10 mouse cellular contexts compared by ENCODE assay signal in genomic region chr17:15372931-15373652, GRCm38 (mm10). TPM values are rescaled to one million over a fixed set of nuclear protein-coding genes. Genes with fewer than 3 reads are reported as not detected.
DNase-seq lines count a peak whose midpoint lies in the region; ATAC-seq and TF ChIP-seq lines count a peak whose summit lies in the region.
"Had no signal": no experiment of that assay in that cellular context is flagged by ENCODE, and none has a peak within 500 bp of the region (broad histone marks: within the 10 kb centered on the region; RNA-seq: fewer than 3 reads in every experiment).

No protein-coding gene starts in this region.

- no peak overlapping the region; the same call in 1 of the 2 replicates for H3K4me2 ChIP-seq in liver, embryonic 11.5 days
- peak overlapping the region; percentile 100 for H3K4me2 ChIP-seq in heart, embryonic 16.5 days (ENCODE audit: low read depth, low read length)
- peak overlapping the region; percentile 11; the same call in 1 of the 2 replicates for H3K4me2 ChIP-seq in limb, embryonic 15.5 days

- no peaks in the 10 kb centered on the region; the same call in 1 of the 2 replicates for H3K4me1 ChIP-seq in liver, embryonic 11.5 days (replicated peaks; ENCODE audit: control insufficient read depth, insufficient read depth, low read length)
- peaks cover 25% of the 10 kb centered on the region for H3K4me1 ChIP-seq in heart, embryonic 16.5 days (ENCODE audit: control insufficient read depth, insufficient read depth, low read length)
- peaks cover 32% of the 10 kb centered on the region for H3K4me1 ChIP-seq in limb, embryonic 15.5 days
- peaks cover 17% of the 10 kb centered on the region for H3K4me1 ChIP-seq in small intestine, adult 2 months (ENCODE audit: control insufficient read depth, insufficient read depth, insufficient read length, low read length)

- no peak overlapping the region for H3K9ac ChIP-seq in liver, embryonic 11.5 days (ENCODE audit: low read depth, low read length)
- no peak overlapping the region for H3K9ac ChIP-seq in heart, embryonic 16.5 days (ENCODE audit: low read length)
- H3K9ac ChIP-seq in limb, embryonic 15.5 days, result no peak overlapping the region

- H3K27ac ChIP-seq in liver, embryonic 11.5 days (ENCODE audit: low read depth, low read length), result no peak overlapping the region
- H3K27ac ChIP-seq in heart, embryonic 16.5 days (ENCODE audit: low read length), result peak overlapping the region; percentile 3
- no peak overlapping the region for H3K27ac ChIP-seq in limb, embryonic 15.5 days
- peak overlapping the region; percentile 86 for H3K27ac ChIP-seq in small intestine, adult 2 months (ENCODE audit: insufficient read depth, low read depth, low read length)
- H3K27ac ChIP-seq: macrophage had no signal

- ATAC-seq in liver, embryonic 11.5 days (replicated peaks; ENCODE audit: low FRiP score), result no peak
- ATAC-seq in heart, embryonic 16.5 days (replicated peaks; ENCODE audit: extremely low read depth, insufficient read depth, low FRiP score), result 0 out of 2 replicates have a peak, but pooled peaks have one; percentile 13
- ATAC-seq in limb, embryonic 15.5 days (ENCODE audit: insufficient number of reproducible peaks, low FRiP score, low TSS enrichment, low read depth), result no peak

- H3K9me3 ChIP-seq in liver, embryonic 11.5 days (ENCODE audit: control insufficient read depth, low read length), result no peaks in the 10 kb centered on the region
- no peaks in the 10 kb centered on the region for H3K9me3 ChIP-seq in heart, embryonic 16.5 days (replicated peaks; ENCODE audit: control insufficient read depth, low read length)
- no peaks in the 10 kb centered on the region for H3K9me3 ChIP-seq in limb, embryonic 15.5 days

- WGBS in liver, embryonic 11.5 days, result 60% methylated on average over 15 of the region's 15 CpGs
- 59% methylated on average over 15 of the region's 15 CpGs for WGBS in heart, embryonic 16.5 days
- WGBS in limb, embryonic 15.5 days, result 64% methylated on average over 15 of the region's 15 CpGs
- 76% methylated on average over 15 of the region's 15 CpGs for WGBS in small intestine, adult 2 months

- no peak overlapping the region for H3K4me3 ChIP-seq in liver, embryonic 11.5 days (ENCODE audit: low read depth, low read length)
- H3K4me3 ChIP-seq in heart, embryonic 16.5 days (ENCODE audit: low read length), result peak overlapping the region; percentile 66
- no peak overlapping the region for H3K4me3 ChIP-seq in limb, embryonic 15.5 days
- peak overlapping the region; percentile 51 for H3K4me3 ChIP-seq in small intestine, adult 2 months (ENCODE audit: low read depth, low read length)

- no peaks in the 10 kb centered on the region for H3K36me3 ChIP-seq in liver, embryonic 11.5 days (ENCODE audit: control insufficient read depth, insufficient read depth, low read length)
- no peaks in the 10 kb centered on the region for H3K36me3 ChIP-seq in heart, embryonic 16.5 days (ENCODE audit: control insufficient read depth, insufficient read depth)
- H3K36me3 ChIP-seq in limb, embryonic 15.5 days, result peaks cover 3% of the 10 kb centered on the region; the same call in 1 of the 2 replicates
- H3K36me3 ChIP-seq in small intestine, adult 2 months (ENCODE audit: control insufficient read depth, insufficient read depth, low read length), result peaks cover 38% of the 10 kb centered on the region

- no peak for TF ChIP-seq POLR2A in small intestine, adult 2 months (IDR thresholded peaks at IDR 0.05; ENCODE audit: low read depth, low read length)

- TF ChIP-seq CTCF in small intestine, adult 2 months (IDR thresholded peaks at IDR 0.05; ENCODE audit: extremely low read depth, insufficient read length, insufficient replicate concordance, low read depth, low read length), result 0 out of 2 replicates have a peak, but pooled peaks have one; percentile 13

- peak; percentile 33 for DNase-seq in liver, embryonic 11.5 days (ENCODE audit: low spot score)
- DNase-seq in liver, result no peak
- DNase-seq in frontal cortex, postnatal 36 days (ENCODE audit: low spot score in 2 of 2), result no peak
- DNase-seq in natural killer cell, adult 2 months (ENCODE audit: low spot score in 2 of 2), result no peak
- DNase-seq in ovary, postnatal 10 days (ENCODE audit: low spot score), result no peak
- DNase-seq: cerebellum, postnatal 36 days had no signal

- H3K27me3 ChIP-seq in liver, embryonic 11.5 days (replicated peaks; ENCODE audit: control insufficient read depth, insufficient read depth, low read length), result peaks cover 71% of the 10 kb centered on the region
- H3K27me3 ChIP-seq in heart, embryonic 16.5 days (ENCODE audit: control insufficient read depth, insufficient read depth, low read length), result peaks cover 40% of the 10 kb centered on the region
- H3K27me3 ChIP-seq in limb, embryonic 15.5 days, result peaks cover 64% of the 10 kb centered on the region
- H3K27me3 ChIP-seq in small intestine, adult 2 months (ENCODE audit: control insufficient read depth, insufficient read depth, low read length), result no peaks in the 10 kb centered on the region

RNA-seq across cellular contexts. Expression of gene Dll1, which starts 3.6 kb away (rescaled TPM):
- polyA plus RNA-seq in liver, embryonic 11.5 days (2014; fragmentation: Nextera tagmentation; extraction: Ambion mirVana), result 2.2 and 2.3 TPM in 2 replicates
- polyA plus RNA-seq in heart, embryonic 16.5 days (2015; fragmentation: Nextera tagmentation; extraction: Ambion mirVana), result 4.3 and 5.6 TPM in 2 replicates
- polyA plus RNA-seq in limb, embryonic 15.5 days (2015; fragmentation: Nextera tagmentation; extraction: Ambion mirVana), result 6.8 and 8.5 TPM in 2 replicates
- 22.4 and 52.5 TPM in 2 replicates for polyA plus RNA-seq in small intestine, adult 2 months (2012; rRNA removed)

RNA-seq across cellular contexts. Expression of gene Fam120b, which starts 22.9 kb away (rescaled TPM):
- polyA plus RNA-seq in liver, embryonic 11.5 days (2014; fragmentation: Nextera tagmentation; extraction: Ambion mirVana), result 13.0 and 15.3 TPM in 2 replicates
- polyA plus RNA-seq in heart, embryonic 16.5 days (2015; fragmentation: Nextera tagmentation; extraction: Ambion mirVana), result 16.6 and 18.1 TPM in 2 replicates
- polyA plus RNA-seq in limb, embryonic 15.5 days (2015; fragmentation: Nextera tagmentation; extraction: Ambion mirVana), result 27.3 and 29.4 TPM in 2 replicates
- polyA plus RNA-seq in small intestine, adult 2 months (2012; rRNA removed), result 5.3 and 7.6 TPM in 2 replicates

Comparison
In these comparisons a context has a peak if more than half of its experiments do, and no peak if none do; other contexts are left out.
1. H3K27ac ChIP-seq: peak in heart, embryonic 16.5 days (single experiment) and small intestine, adult 2 months (single experiment); none in liver, embryonic 11.5 days (single experiment) and limb, embryonic 15.5 days (single experiment).
2. H3K4me3 ChIP-seq: peak in heart, embryonic 16.5 days (single experiment) and small intestine, adult 2 months (single experiment); none in liver, embryonic 11.5 days (single experiment) and limb, embryonic 15.5 days (single experiment).